Mouse (Mus musculus): ENCODE results near the gene 1810037I17Rik. TPM values are rescaled to one million over a fixed set of nuclear protein-coding genes. Genes with fewer than 3 reads are reported as not detected.
A peak's percentile ranks its signal among the peaks of the same experiment; 100 is the strongest.

The 1810037I17Rik gene
- total and polyA plus RNA-seq, 2 experiments from 2014 or later: 27.4 to 94.9 TPM

DNA sequence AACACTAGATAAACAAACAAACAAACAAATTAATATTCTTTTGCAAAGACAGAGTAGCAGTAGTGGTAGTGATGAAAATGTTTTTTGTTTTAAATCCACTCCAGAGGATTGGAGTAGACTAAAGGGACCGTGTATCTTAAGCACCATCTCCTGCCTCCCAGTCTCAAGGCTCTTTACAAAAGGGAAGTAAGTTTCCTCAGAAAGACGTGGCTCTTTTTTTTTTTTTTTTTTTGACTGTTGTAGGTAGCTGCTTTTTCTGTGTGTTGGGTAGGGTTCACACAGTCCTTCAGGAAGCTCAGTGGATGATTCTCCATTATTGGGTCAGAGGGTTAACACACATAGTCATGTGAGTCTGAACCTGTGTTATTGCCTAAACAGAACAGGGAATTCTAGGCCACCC, 5.3 kb upstream of the 1810037I17Rik start:
- H3K4me3 ChIP-seq (ENCODE audit: low read depth, low read length): no peak overlapping the region
- H3K4me1 ChIP-seq (ENCODE audit: insufficient read depth): no peaks in the 10 kb centered on the region
- H3K4me2 ChIP-seq (ENCODE audit: low read depth): no peak overlapping the region
- H3K27me3 ChIP-seq (ENCODE audit: insufficient read depth, low read length): no peaks in the 10 kb centered on the region
- H3K9me3 ChIP-seq (ENCODE audit: low read length): no peaks in the 10 kb centered on the region
- H3K9ac ChIP-seq: no peak overlapping the region
- TF ChIP-seq CTCF (IDR thresholded peaks at IDR 0.05; ENCODE audit: low read depth): no peak
- no peak overlapping the region for H3K27ac ChIP-seq (ENCODE audit: low read depth, low read length)
- DNase-seq (no peak), ATAC-seq (no peak)
- WGBS: 64% methylated on average over 2 of the region's 2 CpGs
- no peaks in the 10 kb centered on the region for H3K36me3 ChIP-seq (ENCODE audit: insufficient read depth)

DNA sequence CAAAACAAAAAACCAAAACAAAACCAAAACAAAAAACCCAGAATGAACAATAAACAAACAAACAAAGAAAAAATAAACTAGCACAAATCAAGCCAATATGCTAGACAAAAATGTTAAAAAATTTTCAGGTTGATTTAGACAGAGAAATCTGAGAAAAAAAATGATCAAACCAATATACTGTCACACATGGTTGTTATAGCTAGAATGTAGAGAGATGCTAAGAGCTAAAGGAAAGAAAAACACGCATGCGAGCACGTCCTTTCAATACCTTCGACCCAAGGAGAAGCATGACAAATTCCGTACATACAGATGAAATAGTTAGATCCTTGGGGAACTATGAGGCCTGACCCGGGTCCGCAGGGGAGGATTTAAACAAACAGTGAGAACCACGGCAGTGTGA, 4.7 kb upstream of the 1810037I17Rik start, which contains the start of gene Gm10959:
Gene Gm10959, minus strand, starts transcription at position 101 of the 400 bp plus-strand sequence.
- H3K27ac ChIP-seq (ENCODE audit: low read depth, low read length): no peak within 1 kb of the TSS
- no peak for TF ChIP-seq CTCF (IDR thresholded peaks at IDR 0.05; ENCODE audit: low read depth)
- 87% methylated on average over 8 of the region's 8 CpGs for WGBS

DNA sequence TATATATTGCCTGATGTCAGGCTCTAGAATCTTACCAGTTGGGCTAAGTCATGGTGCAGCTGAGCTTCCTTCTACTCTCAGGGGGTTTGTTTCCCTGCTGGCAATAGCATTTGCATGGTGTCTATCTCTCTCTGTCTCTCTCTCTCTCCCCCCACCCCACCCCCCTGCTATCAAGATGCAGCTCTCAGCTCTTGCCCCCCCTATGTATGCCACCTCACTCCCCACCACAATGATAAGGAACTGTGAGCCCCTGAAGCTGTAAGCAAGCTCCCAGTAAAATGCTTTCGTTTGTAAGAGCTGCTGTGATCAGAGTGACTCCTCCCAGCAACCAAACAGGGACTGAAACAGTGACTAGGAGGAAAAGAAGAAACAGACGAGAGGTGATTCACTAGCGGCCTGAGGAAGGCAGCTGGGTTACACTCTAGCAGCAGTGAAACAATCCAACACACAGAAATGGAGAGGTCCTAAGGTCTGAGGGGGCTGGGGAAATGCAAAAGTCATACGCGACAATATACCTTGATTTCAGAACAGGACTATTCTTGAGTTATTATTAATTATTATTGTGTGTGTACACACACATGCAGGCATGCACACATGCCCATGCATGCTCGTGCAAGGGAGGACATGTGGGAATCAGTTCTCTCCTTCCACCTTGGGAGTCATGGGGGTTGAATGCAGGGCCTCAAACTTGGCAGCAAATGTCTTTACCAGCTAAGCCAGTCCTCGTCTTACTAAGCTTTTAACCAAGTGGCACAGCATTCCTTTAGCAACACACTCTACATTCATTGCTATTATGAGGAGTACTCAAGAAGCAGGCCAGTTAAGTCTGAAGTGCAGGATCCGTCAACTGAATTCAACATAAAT, 3.2 kb upstream of the 1810037I17Rik start:
- no peak overlapping the region for H3K9ac ChIP-seq
- no peak overlapping the region for H3K4me2 ChIP-seq (ENCODE audit: low read depth)
- no peak overlapping the region for H3K4me3 ChIP-seq (ENCODE audit: low read depth, low read length)
- 61% methylated on average over 8 of the region's 8 CpGs for WGBS
- no peak overlapping the region for H3K27ac ChIP-seq (ENCODE audit: low read depth, low read length)
- H3K9me3 ChIP-seq (ENCODE audit: low read length): no peaks in the 10 kb centered on the region
- no peaks in the 10 kb centered on the region for H3K27me3 ChIP-seq (ENCODE audit: insufficient read depth, low read length)
- no peak for TF ChIP-seq CTCF (IDR thresholded peaks at IDR 0.05; ENCODE audit: low read depth)
- no peak for DNase-seq
- ATAC-seq: no peak
- peaks cover 7% of the 10 kb centered on the region; the same call in 1 of the 2 replicates for H3K4me1 ChIP-seq (ENCODE audit: insufficient read depth)
- H3K36me3 ChIP-seq (ENCODE audit: insufficient read depth): no peaks in the 10 kb centered on the region

More for the DNA sequence above, 4.7 kb upstream of the 1810037I17Rik start, which contains the start of gene Gm10959:
- Histone ChIP-seq H3K4me1 (ENCODE audit: insufficient read depth) (no peaks in the 10 kb centered on the region), H3K9ac (no peak within 1 kb of the TSS), H3K9me3 (ENCODE audit: low read length) (no peaks in the 10 kb centered on the region), H3K4me2 (ENCODE audit: low read depth) (no peak within 1 kb of the TSS), H3K4me3 (ENCODE audit: low read depth, low read length) (no peak within 1 kb of the TSS), H3K27me3 (ENCODE audit: insufficient read depth, low read length) (no peaks in the 10 kb centered on the region), H3K36me3 (ENCODE audit: insufficient read depth) (no peaks in the 10 kb centered on the region)
- DNase-seq (no peak), ATAC-seq (no peak)

GRCm38 (mm10) chr3:122921676-122922527, 2.1 kb upstream of the 1810037I17Rik start:
- Histone ChIP-seq H3K27me3 (ENCODE audit: insufficient read depth, low read length) (no peaks in the 10 kb centered on the region), H3K27ac (ENCODE audit: low read depth, low read length) (no peak overlapping the region), H3K4me1 (ENCODE audit: insufficient read depth) (peaks cover 7% of the 10 kb centered on the region; the same call in 1 of the 2 replicates), H3K36me3 (ENCODE audit: insufficient read depth) (no peaks in the 10 kb centered on the region), H3K9ac (no peak overlapping the region), H3K4me3 (ENCODE audit: low read depth, low read length) (no peak overlapping the region), H3K9me3 (ENCODE audit: low read length) (no peaks in the 10 kb centered on the region), H3K4me2 (ENCODE audit: low read depth) (no peak overlapping the region)
- WGBS: 79% methylated on average over 8 of the region's 8 CpGs
- no peak for TF ChIP-seq CTCF (IDR thresholded peaks at IDR 0.05; ENCODE audit: low read depth)
- DNase-seq (no peak), ATAC-seq (no peak)

- H3K4me1 ChIP-seq (ENCODE audit: insufficient read depth): peaks cover 7% of the 10 kb centered on the region; the same call in 1 of the 2 replicates
- H3K9me3 ChIP-seq (ENCODE audit: low read length): no peaks in the 10 kb centered on the region
- H3K27me3 ChIP-seq (ENCODE audit: insufficient read depth, low read length): no peaks in the 10 kb centered on the region
- ATAC-seq (no peak), DNase-seq (no peak)
- H3K27ac ChIP-seq (ENCODE audit: low read depth, low read length): no peak overlapping the region
- WGBS: 75% methylated on average over 7 of the region's 7 CpGs
- peak overlapping the region; percentile 66 for H3K4me2 ChIP-seq (ENCODE audit: low read depth)
- no peaks in the 10 kb centered on the region for H3K36me3 ChIP-seq (ENCODE audit: insufficient read depth)
- no peak for TF ChIP-seq CTCF (IDR thresholded peaks at IDR 0.05; ENCODE audit: low read depth)
- H3K9ac ChIP-seq: no peak overlapping the region
- no peak overlapping the region for H3K4me3 ChIP-seq (ENCODE audit: low read depth, low read length)
Observed at GRCm38 (mm10) chr3:122923147-122923546, 856 bp upstream of the 1810037I17Rik start.

DNA sequence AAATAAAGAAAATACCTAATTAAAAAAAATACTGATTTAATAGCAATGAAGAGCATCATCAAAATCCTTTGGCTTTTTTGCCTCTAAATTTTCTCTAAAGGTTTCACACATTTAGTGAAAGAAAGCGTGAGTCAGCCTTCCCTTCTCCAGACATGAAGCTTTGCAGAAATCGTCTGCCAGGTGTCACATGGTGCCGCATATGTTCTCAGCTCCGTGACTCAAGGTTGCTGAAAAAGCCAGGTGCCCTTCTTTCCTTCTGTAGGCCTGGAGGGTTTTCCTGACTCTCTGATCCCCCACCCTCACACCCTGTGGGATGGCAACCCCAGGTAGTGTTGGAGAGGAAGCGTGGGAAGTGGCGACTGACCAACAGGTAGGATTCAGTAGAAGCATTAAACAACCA, 5.7 kb downstream of the 1810037I17Rik start:
- Histone ChIP-seq H3K27me3 (ENCODE audit: insufficient read depth, low read length) (no peaks in the 10 kb centered on the region), H3K4me1 (ENCODE audit: insufficient read depth) (peaks cover 7% of the 10 kb centered on the region; the same call in 1 of the 2 replicates), H3K27ac (ENCODE audit: low read depth, low read length) (no peak overlapping the region), H3K9me3 (ENCODE audit: low read length) (no peaks in the 10 kb centered on the region), H3K4me2 (ENCODE audit: low read depth) (no peak overlapping the region), H3K4me3 (ENCODE audit: low read depth, low read length) (no peak overlapping the region), H3K36me3 (ENCODE audit: insufficient read depth) (peaks cover 7% of the 10 kb centered on the region), H3K9ac (no peak overlapping the region)
- DNase-seq (no peak), ATAC-seq (no peak)
- no peak for TF ChIP-seq CTCF (IDR thresholded peaks at IDR 0.05; ENCODE audit: low read depth)
- WGBS: 90% methylated on average over 6 of the region's 6 CpGs

Data from forebrain, postnatal 0 days (tissue).